Mouse (Mus musculus) lung, adult 2 months (tissue): ENCODE results near the gene Ribc2.

Source experiments
- CTCF ChIP-seq: fragments of 200-500 bp; IDR thresholded peaks from 2 replicates; pipeline ENCODE4 v1.5.1; 2011; ENCODE audit warnings: mild to moderate bottlenecking, low read length, control low read depth; ENCODE audit not compliant: insufficient read depth
- POLR2A ChIP-seq: fragments of 200-500 bp; IDR thresholded peaks from 2 replicates; pipeline ENCODE4 v1.6.1; 2011; ENCODE audit warnings: low read depth, mild to moderate bottlenecking, control low read depth, low read length, borderline replicate concordance; ENCODE audit errors: extremely low read depth

DNA sequence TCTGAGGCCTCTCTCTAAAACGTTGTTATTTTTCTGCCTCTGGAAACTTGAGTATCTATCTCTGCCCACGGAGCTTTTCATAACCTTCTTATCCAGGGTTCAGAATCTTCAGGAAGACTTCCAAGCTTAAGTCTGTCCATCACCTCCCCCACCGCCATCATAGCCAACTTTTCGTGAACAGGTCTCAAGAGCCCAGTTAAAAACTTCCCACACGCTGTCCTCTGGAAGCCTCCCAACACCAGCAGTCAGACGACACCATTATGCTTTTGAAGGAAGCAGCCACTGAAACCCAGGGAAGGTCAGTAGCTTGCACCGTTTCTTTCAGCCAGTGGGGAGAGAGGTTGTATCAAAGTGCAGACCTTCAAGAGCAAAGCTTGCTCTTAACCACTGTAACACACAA, 55.0 kb downstream of the Ribc2 start:
- TF ChIP-seq CTCF (no peak), POLR2A (no peak)
